Mouse (Mus musculus): Measurements from ENCODE around the gene Rgcc.

DNA sequence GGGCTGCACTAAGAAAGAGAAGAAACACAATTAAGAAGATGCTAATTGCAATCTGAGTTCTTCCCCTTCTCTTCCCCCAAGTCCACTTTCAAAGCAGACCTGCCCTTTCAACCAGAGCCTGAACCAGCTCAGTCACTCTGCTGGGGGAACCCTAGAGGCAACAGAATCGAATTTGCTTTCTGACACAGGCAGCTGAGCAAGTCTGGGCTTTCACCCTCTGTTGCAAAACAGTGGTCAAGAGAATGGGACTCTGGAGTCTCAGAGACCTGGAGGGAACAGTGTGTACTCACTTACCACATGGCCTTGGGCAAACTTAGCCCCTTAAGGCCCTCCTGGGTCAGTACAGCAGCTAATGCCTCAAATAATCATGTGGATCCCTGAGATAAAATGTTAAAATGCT is 34.1 kb downstream of the Rgcc start:
- no peak for TF ChIP-seq POLR2A (IDR thresholded peaks at IDR 0.05; ENCODE audit: low read depth, low read length)
- no peak for TF ChIP-seq CHD1 (IDR thresholded peaks at IDR 0.05; ENCODE audit: low read depth, low read length)
- TF ChIP-seq MAFK (IDR thresholded peaks at IDR 0.05; ENCODE audit: insufficient replicate concordance, low read length) = no peak
- no peak for TF ChIP-seq EP300 (IDR thresholded peaks at IDR 0.05; ENCODE audit: low read length)
- no peak for TF ChIP-seq CHD2 (IDR thresholded peaks at IDR 0.05; ENCODE audit: low read length)
- no peak for TF ChIP-seq CTCF (conservative IDR thresholded peaks at IDR 0.05 in 1 of 2, IDR thresholded peaks at IDR 0.05 in 1 of 2; ENCODE audit: low read depth in 2 of 2, low read length in 2 of 2)
- no peak for TF ChIP-seq NRF1 (IDR thresholded peaks at IDR 0.05; ENCODE audit: low read depth, low read length)
- no peak for TF ChIP-seq USF1 (IDR thresholded peaks at IDR 0.05; ENCODE audit: low read depth, low read length)
- TF ChIP-seq TCF12 (IDR thresholded peaks at IDR 0.05; ENCODE audit: low read depth, low read length) = no peak
